In genomic region chr1:75442811-75443210, GRCm38 (mm10) we compare ENCODE assay signal across 12 mouse cellular contexts. TPM values are rescaled to one million over a fixed set of nuclear protein-coding genes. Genes with fewer than 3 reads are reported as not detected.
A peak's percentile ranks its signal among the peaks of the same experiment; 100 is the strongest.
DNase-seq lines count a peak whose midpoint lies in the region; ATAC-seq and TF ChIP-seq lines count a peak whose summit lies in the region.
"Had no signal": no experiment of that assay in that cellular context is flagged by ENCODE, and none has a peak within 500 bp of the region (broad histone marks: within the 10 kb centered on the region; RNA-seq: fewer than 3 reads in every experiment).

No protein-coding gene starts in this region.

- no peaks in the 10 kb centered on the region for H3K36me3 ChIP-seq in hindbrain, embryonic 11.5 days (ENCODE audit: control insufficient read depth, insufficient read depth, low read length)
- H3K36me3 ChIP-seq in midbrain, embryonic 15.5 days (replicated peaks): no peaks in the 10 kb centered on the region
- H3K36me3 ChIP-seq: embryonic facial prominence, embryonic 12.5 days had no signal

- peak overlapping the region; percentile 90 for H3K27ac ChIP-seq in hindbrain, embryonic 11.5 days (ENCODE audit: low read depth, low read length)
- H3K27ac ChIP-seq in midbrain, embryonic 15.5 days: peak overlapping the region; percentile 82
- H3K27ac ChIP-seq: liver, embryonic 15.5 days had no signal

- H3K9me3 ChIP-seq in hindbrain, embryonic 11.5 days (ENCODE audit: control insufficient read depth, low read length): no peaks in the 10 kb centered on the region
- no peaks in the 10 kb centered on the region for H3K9me3 ChIP-seq in midbrain, embryonic 15.5 days
- H3K9me3 ChIP-seq: embryonic facial prominence, embryonic 12.5 days; liver, embryonic 15.5 days had no signal

- H3K4me3 ChIP-seq in hindbrain, embryonic 11.5 days (ENCODE audit: low read depth, low read length): no peak overlapping the region
- H3K4me3 ChIP-seq in midbrain, embryonic 15.5 days: no peak overlapping the region
- H3K4me3 ChIP-seq: embryonic facial prominence, embryonic 12.5 days; liver, embryonic 15.5 days had no signal

- no peaks in the 10 kb centered on the region; the same call in 1 of the 2 replicates for H3K27me3 ChIP-seq in hindbrain, embryonic 11.5 days (ENCODE audit: control insufficient read depth, insufficient read depth, low read length)
- H3K27me3 ChIP-seq in midbrain, embryonic 15.5 days (replicated peaks): no peaks in the 10 kb centered on the region

- WGBS in hindbrain, embryonic 11.5 days: 38% methylated on average over 8 of the region's 8 CpGs
- WGBS in midbrain, embryonic 15.5 days: 12% methylated on average over 8 of the region's 8 CpGs

- TF ChIP-seq POLR2A in brain, embryonic 14.5 days (IDR thresholded peaks at IDR 0.05; ENCODE audit: borderline replicate concordance, extremely low read depth, insufficient read depth, insufficient read length, poor library complexity, severe bottlenecking): no peak

- peaks cover 38% of the 10 kb centered on the region for H3K4me1 ChIP-seq in hindbrain, embryonic 11.5 days (replicated peaks; ENCODE audit: control insufficient read depth, insufficient read depth, low read length)
- peaks cover 67% of the 10 kb centered on the region for H3K4me1 ChIP-seq in midbrain, embryonic 15.5 days

- DNase-seq in brain, embryonic 14.5 days (ENCODE audit: low read depth): peak; percentile 53
- peak; percentile 97 for DNase-seq in cerebellum, adult 9-11 months
- DNase-seq in hindbrain, embryonic 11.5 days (ENCODE audit: low spot score): no peak
- no peak for DNase-seq in ovary, postnatal 14 days (ENCODE audit: low spot score)
- DNase-seq in gastrocnemius, postnatal 10 days: no peak
- no peak for DNase-seq in Muller cell, postnatal 12 days (ENCODE audit: inconsistent ontology term)
- DNase-seq: kidney, adult 2 months had no signal

- no peak for TF ChIP-seq CTCF in brain, embryonic 14.5 days (IDR thresholded peaks at IDR 0.05; ENCODE audit: borderline replicate concordance, extremely low read depth, insufficient read depth, insufficient read length)

- no peak overlapping the region for H3K4me2 ChIP-seq in hindbrain, embryonic 11.5 days (replicated peaks; ENCODE audit: low read depth, low read length)
- no peak overlapping the region for H3K4me2 ChIP-seq in midbrain, embryonic 15.5 days
- H3K4me2 ChIP-seq: liver, embryonic 15.5 days had no signal

- no peak overlapping the region for H3K9ac ChIP-seq in hindbrain, embryonic 11.5 days (ENCODE audit: low read depth, low read length)
- no peak overlapping the region for H3K9ac ChIP-seq in midbrain, embryonic 15.5 days
- H3K9ac ChIP-seq: embryonic facial prominence, embryonic 12.5 days; liver, embryonic 15.5 days had no signal

- no peak for ATAC-seq in hindbrain, embryonic 11.5 days (ENCODE audit: low FRiP score)
- no peak for ATAC-seq in midbrain, embryonic 15.5 days (replicated peaks)

RNA-seq across cellular contexts. Expression of gene Gmppa, which starts 7.1 kb away (rescaled TPM):
- polyA plus RNA-seq in brain, embryonic 14.5 days (2012; rRNA removed): 98.7 and 144 TPM in 2 replicates
- 53.8 and 56.3 TPM in 2 replicates for polyA plus RNA-seq in hindbrain, embryonic 11.5 days (2014; fragmentation: Nextera tagmentation; extraction: Ambion mirVana)
- polyA plus RNA-seq in midbrain, embryonic 15.5 days (2015; fragmentation: Nextera tagmentation; extraction: Ambion mirVana): 86.1 and 98.7 TPM in 2 replicates
- total RNA-seq in gastrocnemius, postnatal 10 days (2021): 10 to 100 TPM; 35.6 to 39.7 TPM

RNA-seq across cellular contexts. Expression of gene Asic4, which starts 7.4 kb away (rescaled TPM):
- polyA plus RNA-seq in brain, embryonic 14.5 days (2012; rRNA removed): 23.3 and 41.3 TPM in 2 replicates
- polyA plus RNA-seq in hindbrain, embryonic 11.5 days (2014; fragmentation: Nextera tagmentation; extraction: Ambion mirVana): 1.9 and 4.4 TPM in 2 replicates
- polyA plus RNA-seq in midbrain, embryonic 15.5 days (2015; fragmentation: Nextera tagmentation; extraction: Ambion mirVana): 64.4 and 73.2 TPM in 2 replicates
- total RNA-seq in gastrocnemius, postnatal 10 days (2021): not detected
- total RNA-seq: CH12.LX; gastrocnemius, adult 18-20 months had no signal

RNA-seq across cellular contexts. Expression of gene Chpf, which starts 36.3 kb away (rescaled TPM):
- 71.7 and 78.3 TPM in 2 replicates for polyA plus RNA-seq in brain, embryonic 14.5 days (2012; rRNA removed)
- polyA plus RNA-seq in hindbrain, embryonic 11.5 days (2014; fragmentation: Nextera tagmentation; extraction: Ambion mirVana): 17.8 and 20.2 TPM in 2 replicates
- 42.3 and 45.8 TPM in 2 replicates for polyA plus RNA-seq in midbrain, embryonic 15.5 days (2015; fragmentation: Nextera tagmentation; extraction: Ambion mirVana)
- total RNA-seq in gastrocnemius, postnatal 10 days (2021): 10 to 100 TPM; 22.2 to 32.0 TPM

RNA-seq across cellular contexts. Expression of gene Tmem198, which starts 36.5 kb away (rescaled TPM):
- 46.9 and 57.2 TPM in 2 replicates for polyA plus RNA-seq in brain, embryonic 14.5 days (2012; rRNA removed)
- 11.1 and 11.6 TPM in 2 replicates for polyA plus RNA-seq in hindbrain, embryonic 11.5 days (2014; fragmentation: Nextera tagmentation; extraction: Ambion mirVana)
- 59.2 and 60.0 TPM in 2 replicates for polyA plus RNA-seq in midbrain, embryonic 15.5 days (2015; fragmentation: Nextera tagmentation; extraction: Ambion mirVana)
- total RNA-seq in gastrocnemius, postnatal 10 days (2021): under 1 TPM; 0.68 to 0.87 TPM

Comparison
In these comparisons a context has a peak if more than half of its experiments do, and no peak if none do; other contexts are left out.
1. DNase-seq: peak in brain, embryonic 14.5 days (single experiment) and cerebellum, adult 9-11 months (single experiment); none in hindbrain, embryonic 11.5 days (single experiment), ovary, postnatal 14 days (single experiment), gastrocnemius, postnatal 10 days (single experiment) and Muller cell, postnatal 12 days (single experiment).